Mouse (Mus musculus): ENCODE data around the gene Cct8l1. TPM values are rescaled to one million over a fixed set of nuclear protein-coding genes. Genes with fewer than 3 reads are reported as not detected.
A peak's percentile ranks its signal among the peaks of the same experiment; 100 is the strongest.

Cct8l1 gene
- polyA plus RNA-seq, 1 experiment from 2014 or later = not detected

- TF ChIP-seq CTCF (IDR thresholded peaks at IDR 0.05; ENCODE audit: low read depth) = no peak
- ATAC-seq (ENCODE audit: insufficient read depth) = peak; percentile 16; the same call in 1 of the 2 replicates
- Histone ChIP-seq H3K27me3 (ENCODE audit: insufficient read depth, low read length) (no peaks in the 10 kb centered on the region), H3K27ac (ENCODE audit: low read depth) (peak within 1 kb of the TSS; percentile 100), H3K9ac (peak within 1 kb of the TSS; percentile 91), H3K4me1 (ENCODE audit: insufficient read depth) (no peaks in the 10 kb centered on the region; the same call in 1 of the 2 replicates), H3K9me3 (ENCODE audit: low read depth, low read length) (no peaks in the 10 kb centered on the region), H3K4me3 (ENCODE audit: low read depth, low read length) (peak within 1 kb of the TSS; percentile 94), H3K36me3 (ENCODE audit: insufficient read depth) (no peaks in the 10 kb centered on the region), H3K4me2 (peak within 1 kb of the TSS; percentile 61)
- 0% methylated on average over 53 of the region's 54 CpGs for WGBS
- DNase-seq = no peak
Observed at GRCm38 (mm10) chr5:25498346-25498820, 17.5 kb upstream of the Cct8l1 start, which contains the start of gene Kmt2c. Gene Kmt2c, minus strand, starts transcription at chr5:25498783.

- 0% methylated on average over 22 of the region's 87 CpGs for WGBS
- H3K9ac ChIP-seq = peak overlapping the region; percentile 91
- H3K9me3 ChIP-seq (ENCODE audit: low read depth, low read length) = no peaks in the 10 kb centered on the region
- no peaks in the 10 kb centered on the region for H3K27me3 ChIP-seq (ENCODE audit: insufficient read depth, low read length)
- H3K4me2 ChIP-seq = peak overlapping the region; percentile 61
- ATAC-seq (ENCODE audit: insufficient read depth) = peak; percentile 90
- peak overlapping the region; percentile 100 for H3K27ac ChIP-seq (ENCODE audit: low read depth)
- TF ChIP-seq CTCF (IDR thresholded peaks at IDR 0.05; ENCODE audit: low read depth) = no peak
- no peaks in the 10 kb centered on the region for H3K36me3 ChIP-seq (ENCODE audit: insufficient read depth)
- H3K4me1 ChIP-seq (ENCODE audit: insufficient read depth) = no peaks in the 10 kb centered on the region; the same call in 1 of the 2 replicates
- peak overlapping the region; percentile 94 for H3K4me3 ChIP-seq (ENCODE audit: low read depth, low read length)
- DNase-seq = peak; percentile 87
Observed at GRCm38 (mm10) chr5:25498821-25499422, 16.9 kb upstream of the Cct8l1 start.

GRCm38 (mm10) chr5:25499423-25500398, 16.2 kb upstream of the Cct8l1 start:
- DNase-seq (peak; percentile 98), ATAC-seq (ENCODE audit: insufficient read depth) (peak; percentile 84)
- peak overlapping the region; percentile 91 for H3K9ac ChIP-seq
- no peaks in the 10 kb centered on the region for H3K9me3 ChIP-seq (ENCODE audit: low read depth, low read length)
- TF ChIP-seq CTCF (IDR thresholded peaks at IDR 0.05; ENCODE audit: low read depth) = no peak
- H3K4me3 ChIP-seq (ENCODE audit: low read depth, low read length) = peak overlapping the region; percentile 81
- H3K27me3 ChIP-seq (ENCODE audit: insufficient read depth, low read length) = no peaks in the 10 kb centered on the region
- WGBS = under 1% methylated on average over 87 of the region's 90 CpGs
- peak overlapping the region; percentile 100 for H3K27ac ChIP-seq (ENCODE audit: low read depth)
- H3K36me3 ChIP-seq (ENCODE audit: insufficient read depth) = no peaks in the 10 kb centered on the region
- H3K4me1 ChIP-seq (ENCODE audit: insufficient read depth) = no peaks in the 10 kb centered on the region; the same call in 1 of the 2 replicates
- H3K4me2 ChIP-seq = peak overlapping the region; percentile 61

GRCm38 (mm10) chr5:25500686-25501085, 15.2 kb upstream of the Cct8l1 start:
- 68% methylated on average over 7 of the region's 7 CpGs for WGBS
- H3K4me3 ChIP-seq (ENCODE audit: low read depth, low read length) = no peak overlapping the region; the same call in 1 of the 2 replicates
- no peak overlapping the region; the same call in 1 of the 2 replicates for H3K9ac ChIP-seq

GRCm38 (mm10) chr5:25506041-25506440, 9.8 kb upstream of the Cct8l1 start:
- Histone ChIP-seq H3K27ac (ENCODE audit: low read depth) (no peak overlapping the region), H3K4me1 (ENCODE audit: insufficient read depth) (no peaks in the 10 kb centered on the region), H3K36me3 (ENCODE audit: insufficient read depth) (no peaks in the 10 kb centered on the region), H3K9ac (no peak overlapping the region), H3K27me3 (ENCODE audit: insufficient read depth, low read length) (no peaks in the 10 kb centered on the region), H3K9me3 (ENCODE audit: low read depth, low read length) (no peaks in the 10 kb centered on the region), H3K4me3 (ENCODE audit: low read depth, low read length) (no peak overlapping the region), H3K4me2 (no peak overlapping the region)
- WGBS = 81% methylated on average over 5 of the region's 5 CpGs
- no peak for TF ChIP-seq CTCF (IDR thresholded peaks at IDR 0.05; ENCODE audit: low read depth)
- ATAC-seq (ENCODE audit: insufficient read depth) = no peak
- no peak for DNase-seq

More at GRCm38 (mm10) chr5:25500686-25501085, 15.2 kb upstream of the Cct8l1 start:
- Histone ChIP-seq H3K9me3 (ENCODE audit: low read depth, low read length) (no peaks in the 10 kb centered on the region), H3K27ac (ENCODE audit: low read depth) (no peak overlapping the region), H3K4me1 (ENCODE audit: insufficient read depth) (no peaks in the 10 kb centered on the region; the same call in 1 of the 2 replicates), H3K27me3 (ENCODE audit: insufficient read depth, low read length) (no peaks in the 10 kb centered on the region), H3K36me3 (ENCODE audit: insufficient read depth) (no peaks in the 10 kb centered on the region), H3K4me2 (peak overlapping the region; percentile 61)
- TF ChIP-seq CTCF (IDR thresholded peaks at IDR 0.05; ENCODE audit: low read depth) = no peak
- no peak for ATAC-seq (ENCODE audit: insufficient read depth)
- no peak for DNase-seq

GRCm38 (mm10) chr5:25516301-25516895, 531 bp downstream of the Cct8l1 start:
- Histone ChIP-seq H3K4me2 (no peak overlapping the region), H3K36me3 (ENCODE audit: insufficient read depth) (no peaks in the 10 kb centered on the region), H3K27me3 (ENCODE audit: insufficient read depth, low read length) (no peaks in the 10 kb centered on the region), H3K27ac (ENCODE audit: low read depth) (no peak overlapping the region), H3K4me3 (ENCODE audit: low read depth, low read length) (no peak overlapping the region), H3K9ac (no peak overlapping the region), H3K4me1 (ENCODE audit: insufficient read depth) (no peaks in the 10 kb centered on the region), H3K9me3 (ENCODE audit: low read depth, low read length) (no peaks in the 10 kb centered on the region)
- no peak for TF ChIP-seq CTCF (IDR thresholded peaks at IDR 0.05; ENCODE audit: low read depth)
- DNase-seq (no peak), ATAC-seq (ENCODE audit: insufficient read depth) (no peak)
- WGBS = 89% methylated on average over 11 of the region's 11 CpGs
